Mouse (Mus musculus) embryo, embryonic 10 days (tissue): ENCODE measurements at regions not wholly inside any gene's neighbourhood (a gene's known extent, or its start where the extent isn't known, plus 50 kb on each side); places are given as distances from the start of the nearest gene placed in this dataset.
A peak's percentile ranks its signal among the peaks of the same experiment; 100 is the strongest.

ENCODE experiments used
- DNase-seq: peaks from one replicate; pipeline ENCODE4 v3.0.0-alpha.2; 2015; ENCODE audit warnings: low spot score

GRCm38 (mm10) chr15:96944741-96945140 is 111.0 kb downstream of the Slc38a4 start:
- DNase-seq: no peak

GRCm38 (mm10) chr15:96942651-96943050 is 113.1 kb downstream of the Slc38a4 start:
- DNase-seq: peak; percentile 32

- no peak for DNase-seq
Measured at GRCm38 (mm10) chr15:96938406-96938805, 117.3 kb downstream of the Slc38a4 start.

GRCm38 (mm10) chr15:96937623-96938022 is 118.1 kb downstream of the Slc38a4 start:
- DNase-seq: no peak

GRCm38 (mm10) chr15:96936705-96937346 is 118.9 kb downstream of the Slc38a4 start:
- DNase-seq: peak; percentile 96

- no peak for DNase-seq
Measured at GRCm38 (mm10) chr15:96936216-96936615, 119.5 kb downstream of the Slc38a4 start.

- DNase-seq: no peak
Measured at GRCm38 (mm10) chr15:96933451-96933850, 122.3 kb downstream of the Slc38a4 start.

- DNase-seq: no peak
Measured at GRCm38 (mm10) chr15:96930531-96930930, 125.2 kb downstream of the Slc38a4 start.

GRCm38 (mm10) chr15:96929788-96930187 is 126.0 kb downstream of the Slc38a4 start:
- no peak for DNase-seq

GRCm38 (mm10) chr15:96928692-96929091 is 127.1 kb downstream of the Slc38a4 start:
- DNase-seq: no peak

- DNase-seq: no peak
Measured at GRCm38 (mm10) chr15:96927674-96928073, 128.1 kb downstream of the Slc38a4 start.

GRCm38 (mm10) chr15:96926660-96927059 is 129.1 kb downstream of the Slc38a4 start:
- DNase-seq: no peak

- DNase-seq: no peak
Measured at GRCm38 (mm10) chr15:96916586-96916985, 139.2 kb downstream of the Slc38a4 start.

- no peak for DNase-seq
Measured at GRCm38 (mm10) chr15:96915544-96915943, 140.2 kb downstream of the Slc38a4 start.

GRCm38 (mm10) chr15:96914988-96915387 is 140.8 kb downstream of the Slc38a4 start:
- DNase-seq: no peak

GRCm38 (mm10) chr15:96905520-96905919 is 150.2 kb downstream of the Slc38a4 start:
- no peak for DNase-seq

GRCm38 (mm10) chr15:96903461-96903860 is 152.3 kb downstream of the Slc38a4 start:
- no peak for DNase-seq

GRCm38 (mm10) chr15:96902781-96903180 is 153.0 kb downstream of the Slc38a4 start:
- no peak for DNase-seq

GRCm38 (mm10) chr15:96901616-96902015 is 154.1 kb downstream of the Slc38a4 start:
- DNase-seq: no peak

GRCm38 (mm10) chr15:96898285-96898684 is 157.5 kb downstream of the Slc38a4 start:
- DNase-seq: no peak

- no peak for DNase-seq
Measured at GRCm38 (mm10) chr15:96884901-96885300, 170.9 kb downstream of the Slc38a4 start.

- DNase-seq: no peak
Measured at GRCm38 (mm10) chr15:96883754-96884153, 172.0 kb downstream of the Slc38a4 start.

- DNase-seq: no peak
Measured at GRCm38 (mm10) chr15:96882211-96882610, 173.5 kb downstream of the Slc38a4 start.

- DNase-seq: no peak
Measured at GRCm38 (mm10) chr15:96881519-96882170, 174.1 kb downstream of the Slc38a4 start.
